Mouse (Mus musculus) ES-E14 (cell line): ENCODE data around the gene Ldhc. TPM values are rescaled to one million over a fixed set of nuclear protein-coding genes. Genes with fewer than 3 reads are reported as not detected.

ENCODE experiments used
- DNase-seq: peaks from one replicate; pipeline ENCODE4 v3.0.0-alpha.2; 2013; ENCODE audit warnings: low read depth, low spot score
- H3K27ac ChIP-seq: 2 replicates; pipeline ENCODE4 v1.5.1; 2012; ENCODE audit warnings: low read depth, mild to moderate bottlenecking, low read length, moderate library complexity, mixed read lengths; ENCODE audit not compliant: poor library complexity, insufficient read depth, severe bottlenecking
- H3K36me3 ChIP-seq: 2 replicates; pipeline ENCODE4 v1.6.1; 2012; ENCODE audit warnings: mild to moderate bottlenecking, low read length, moderate library complexity, mixed read lengths; ENCODE audit not compliant: control insufficient read depth, poor library complexity, insufficient read depth, severe bottlenecking
- H3K4me1 ChIP-seq, 2 experiments: fragments of 150-350 bp in 1 of 2; sonication (generic) in 1 of 2; 2 replicates each; pipeline ENCODE4 v1.6.1; 2012; ENCODE audit warnings: low read length in 2 of 2, mild to moderate bottlenecking in 1 of 2, mixed read lengths in 1 of 2; ENCODE audit not compliant: control insufficient read depth in 2 of 2, insufficient read depth in 2 of 2, poor library complexity in 1 of 2
- H3K4me3 ChIP-seq, 2 experiments: fragments of 150-350 bp in 1 of 2; sonication (generic) in 1 of 2; 2 replicates each; pipeline ENCODE4 v1.5.1; 2012; ENCODE audit warnings: low read length in 2 of 2, low read depth in 1 of 2, mild to moderate bottlenecking in 1 of 2, mixed read lengths in 1 of 2; ENCODE audit not compliant: insufficient read depth in 1 of 2, poor library complexity in 1 of 2, severe bottlenecking in 1 of 2
- H3K9ac ChIP-seq: 2 replicates; pipeline ENCODE4 v1.6.1; 2012; ENCODE audit warnings: low read depth, mild to moderate bottlenecking, low read length, mixed read lengths; ENCODE audit not compliant: poor library complexity, insufficient read depth, severe bottlenecking
- H3K9me3 ChIP-seq: fragments of 150-350 bp; sonication (generic); 2 replicates; pipeline ENCODE4 v1.6.1; 2012; ENCODE audit warnings: low read depth, mild to moderate bottlenecking, low read length; ENCODE audit not compliant: control insufficient read depth, insufficient read depth
- CHD2 ChIP-seq: IDR thresholded peaks from 2 replicates; pipeline ENCODE4 v1.6.1; 2014; ENCODE audit warnings: mild to moderate bottlenecking, low read depth, low read length, inconsistent platforms
- HCFC1 ChIP-seq: IDR thresholded peaks from 2 replicates; pipeline ENCODE4 v1.6.1; 2012; ENCODE audit warnings: low read length, inconsistent platforms, borderline replicate concordance; ENCODE audit not compliant: insufficient read depth
- MAFK ChIP-seq: IDR thresholded peaks from 2 replicates; pipeline ENCODE4 v1.6.1; 2014; ENCODE audit warnings: mild to moderate bottlenecking, low read depth, low read length, inconsistent platforms; ENCODE audit not compliant: insufficient read depth
- ZC3H11A ChIP-seq: IDR thresholded peaks from 2 replicates; pipeline ENCODE4 v1.6.1; 2012; ENCODE audit warnings: low read depth, mild to moderate bottlenecking, inconsistent platforms, low read length, borderline replicate concordance
- ZNF384 ChIP-seq: IDR thresholded peaks from 2 replicates; pipeline ENCODE4 v1.6.1; 2012; ENCODE audit warnings: low read depth, low read length, inconsistent platforms
- in situ Hi-C, 2 experiments: fragments of 600-800 bp; cut with MboI; formaldehyde crosslinking; loops; one replicate each; pipeline ENCODE4 v1.15.1; 2025; ENCODE audit warnings: low sequenced_read_pairs in 2 of 2, inconsistent platforms in 1 of 2; ENCODE audit not compliant: unreplicated experiment in 2 of 2
- total RNA-seq: library from RNA; depleted of rRNA; stranded (reverse); fragments of 300-350 nt; gene quantifications from 2 replicates; pipeline ENCODE4 v1.2.3, GENCODE M21; 2012

The Ldhc gene
- total RNA-seq, 1 experiment: 3.4 TPM

DNA sequence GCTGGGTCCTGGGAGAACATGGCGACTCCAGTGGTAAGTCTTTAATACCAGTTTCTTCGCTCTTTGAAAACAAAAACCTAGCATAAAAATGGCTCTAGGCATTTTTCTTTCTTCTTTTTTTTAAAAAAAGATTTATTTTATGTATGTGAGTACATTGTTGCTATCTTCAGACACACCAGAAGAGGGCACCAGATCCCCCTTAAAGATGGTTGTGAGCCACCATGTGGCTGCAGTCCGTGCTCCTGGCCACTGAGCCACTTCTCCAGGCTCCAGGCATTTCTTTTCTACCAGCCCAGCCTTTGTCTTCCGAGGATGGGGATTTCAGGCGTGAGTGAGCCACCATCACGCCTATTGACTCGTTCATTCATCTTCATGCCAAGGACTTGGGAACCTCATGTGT, 10.0 kb upstream of the Ldhc start:
- no peak for TF ChIP-seq ZC3H11A
- no peak for TF ChIP-seq HCFC1
- TF ChIP-seq CHD2: no peak
- TF ChIP-seq ZNF384: no peak
- no peak for TF ChIP-seq MAFK
- in situ Hi-C loops: no loop called here
- Histone ChIP-seq H3K4me3 (no peak overlapping the region), H3K4me1 (peaks cover 0 to 5% of the 10 kb centered on the region in 2 experiments; a peak in 1 of 4 replicates), H3K36me3 (peaks cover 76% of the 10 kb centered on the region), H3K9ac (no peak overlapping the region), H3K9me3 (no peaks in the 10 kb centered on the region), H3K27ac (no peak overlapping the region)
- no peak for DNase-seq

DNA sequence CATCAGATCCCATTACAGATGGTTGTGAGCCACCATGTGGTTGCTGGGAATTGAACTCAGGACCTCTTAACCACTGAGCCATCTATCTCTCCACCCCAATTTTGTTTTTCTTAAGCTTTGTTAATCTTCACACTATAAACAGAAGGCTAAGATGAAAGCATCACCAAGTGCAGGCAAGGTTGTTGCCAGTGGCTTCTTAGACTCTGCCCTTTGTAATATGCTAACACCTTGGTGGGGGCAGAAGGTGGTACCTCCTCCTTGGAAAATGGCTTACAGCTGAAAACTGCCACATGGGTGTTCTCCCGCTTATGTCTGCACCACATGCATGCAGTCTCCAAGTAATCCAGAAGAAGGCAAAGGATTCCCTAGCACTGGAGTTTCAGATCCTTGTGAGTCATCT, 8.3 kb upstream of the Ldhc start:
- Histone ChIP-seq H3K9me3 (no peaks in the 10 kb centered on the region), H3K4me1 (peaks cover 0 to 3% of the 10 kb centered on the region in 2 experiments; a peak in 1 of 4 replicates), H3K9ac (no peak overlapping the region), H3K36me3 (peaks cover 73% of the 10 kb centered on the region), H3K4me3 (no peak overlapping the region), H3K27ac (no peak overlapping the region)
- DNase-seq: no peak
- TF ChIP-seq CHD2 (no peak), ZNF384 (no peak), HCFC1 (no peak), ZC3H11A (no peak), MAFK (no peak)
- in situ Hi-C loops: no loop called here

DNA sequence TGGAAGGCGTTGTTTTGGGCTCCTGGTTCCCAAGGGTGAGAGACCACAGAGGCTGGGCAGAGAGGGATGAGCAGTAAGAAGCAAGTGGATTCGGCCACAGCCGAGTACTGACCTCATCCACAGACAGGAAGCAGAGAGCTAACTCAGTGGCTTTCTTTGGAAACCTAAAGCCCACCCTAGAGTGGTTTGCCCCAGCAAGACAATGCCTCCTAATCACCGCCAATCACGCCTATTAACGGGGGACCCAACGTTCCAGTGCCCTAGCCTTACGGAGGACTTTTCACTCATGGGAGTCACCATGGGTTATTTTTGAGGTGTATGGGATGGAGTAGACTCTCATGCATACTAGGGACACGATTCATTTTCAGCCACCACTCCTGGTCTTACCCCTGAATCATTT, 7.6 kb upstream of the Ldhc start:
- Histone ChIP-seq H3K4me1 (peaks cover 0 to 3% of the 10 kb centered on the region in 2 experiments; a peak in 1 of 4 replicates), H3K9ac (no peak overlapping the region), H3K27ac (no peak overlapping the region), H3K36me3 (peaks cover 70% of the 10 kb centered on the region), H3K9me3 (no peaks in the 10 kb centered on the region), H3K4me3 (no peak overlapping the region)
- TF ChIP-seq ZC3H11A: no peak
- no peak for TF ChIP-seq MAFK
- no peak for TF ChIP-seq HCFC1
- TF ChIP-seq CHD2: no peak
- TF ChIP-seq ZNF384: no peak
- in situ Hi-C loops: no loop called here
- no peak for DNase-seq

DNA sequence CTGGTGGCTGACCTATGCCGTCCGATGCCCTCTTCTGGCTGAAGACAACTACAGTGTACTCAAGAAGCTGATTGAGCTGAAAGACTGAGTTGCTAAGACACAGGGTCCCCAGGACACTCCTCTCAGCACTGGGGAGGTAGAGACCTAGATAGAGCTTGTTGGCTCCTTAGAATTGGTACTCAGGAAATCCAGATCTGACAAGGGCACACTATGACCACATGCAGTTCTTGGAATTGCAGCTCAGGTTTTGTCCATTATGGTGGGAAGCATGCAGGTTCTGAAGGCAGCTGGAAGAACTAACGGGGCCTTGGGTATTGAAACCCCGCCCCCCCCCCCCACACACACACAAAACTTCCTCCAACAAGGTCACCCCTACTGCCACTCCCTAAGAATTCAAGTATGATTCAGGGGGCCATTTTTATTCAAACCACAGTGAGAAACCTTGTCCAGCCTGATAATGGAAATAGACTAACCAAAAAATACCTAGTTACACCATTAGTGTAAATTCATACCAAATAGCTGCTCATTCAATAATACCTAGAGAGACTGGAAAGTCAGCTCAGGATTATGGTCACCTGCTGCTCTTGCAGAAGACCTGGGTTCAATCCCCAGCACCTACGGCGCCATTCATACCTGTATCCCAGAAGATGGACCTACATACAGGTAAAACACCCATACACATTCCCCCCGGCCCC, 5.0 kb upstream of the Ldhc start:
- no peak for DNase-seq
- Histone ChIP-seq H3K9ac (no peak overlapping the region), H3K9me3 (no peaks in the 10 kb centered on the region), H3K27ac (no peak overlapping the region), H3K4me1 (peaks cover 0 to 3% of the 10 kb centered on the region in 2 experiments; a peak in 1 of 4 replicates), H3K36me3 (peaks cover 47% of the 10 kb centered on the region), H3K4me3 (no peak overlapping the region)
- TF ChIP-seq MAFK (no peak), ZC3H11A (no peak)
- in situ Hi-C loops: no loop called here

DNA sequence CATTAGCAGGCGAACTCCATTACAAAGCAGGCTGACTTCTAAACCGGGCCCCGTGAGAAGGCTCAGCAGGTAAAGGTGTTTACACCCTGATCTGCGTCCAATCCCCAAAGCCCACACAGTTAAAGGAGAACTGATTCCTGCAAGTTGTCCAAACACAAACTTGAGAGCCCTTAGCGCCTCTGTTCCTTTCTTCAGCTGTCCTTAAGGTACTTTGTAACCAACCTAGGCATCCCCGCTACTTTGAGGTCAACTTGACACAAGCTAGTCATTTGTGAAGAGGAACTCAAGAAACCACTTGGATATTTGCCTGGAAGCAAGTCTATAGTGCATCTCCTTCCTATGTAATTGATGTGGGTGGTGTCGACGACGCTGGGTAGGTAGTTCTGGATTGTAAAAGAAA, 3.6 kb upstream of the Ldhc start:
- no peak for DNase-seq
- no peaks in the 10 kb centered on the region for H3K9me3 ChIP-seq
- 0 out of 4 replicates have a peak, but pooled peaks cover 0 to 2% of the 10 kb centered on the region in 2 experiments for H3K4me1 ChIP-seq
- TF ChIP-seq ZNF384 (no peak), HCFC1 (no peak), ZC3H11A (no peak)
- H3K4me3 ChIP-seq: no peak overlapping the region
- in situ Hi-C loops: no loop called here
- H3K9ac ChIP-seq: no peak overlapping the region
- peaks cover 34% of the 10 kb centered on the region for H3K36me3 ChIP-seq
- no peak overlapping the region for H3K27ac ChIP-seq
